Mouse (Mus musculus) hindbrain, embryonic 16.5 days (tissue): ENCODE measurements at regions not wholly inside any gene's neighbourhood (a gene's known extent, or its start where the extent isn't known, plus 50 kb on each side); places are given as distances from the start of the nearest gene placed in this dataset.

Experiments used
- ATAC-seq: fragments of 200-750 bp; cut with Nextera tagmentation; 2 replicates; pipeline ENCODE4 v1.8.0; 2017; ENCODE audit warnings: moderate TSS enrichment, moderate library complexity
- H3K27ac ChIP-seq: fragments of 300-500 bp; sonication (generic); 2 replicates; pipeline ENCODE4 v1.5.1; 2014; ENCODE audit warnings: low read depth, mild to moderate bottlenecking, control low read depth, low read length, moderate library complexity
- H3K27me3 ChIP-seq: fragments of 300-500 bp; sonication (generic); replicated peaks from 2 replicates; pipeline ENCODE4 v1.6.1; 2014; ENCODE audit warnings: low read length; ENCODE audit not compliant: control insufficient read depth, insufficient read depth
- H3K36me3 ChIP-seq: fragments of 300-500 bp; sonication (generic); 2 replicates; pipeline ENCODE4 v1.6.1; 2014; ENCODE audit warnings: mild to moderate bottlenecking, low read length, moderate library complexity, mixed read lengths; ENCODE audit not compliant: control insufficient read depth, insufficient read depth
- H3K4me1 ChIP-seq: fragments of 300-500 bp; sonication (generic); 2 replicates; pipeline ENCODE4 v1.6.1; 2014; ENCODE audit warnings: low read depth, low read length; ENCODE audit not compliant: control insufficient read depth, insufficient read depth
- H3K4me2 ChIP-seq: fragments of 300-500 bp; sonication (generic); 2 replicates; pipeline ENCODE4 v1.6.1; 2014; ENCODE audit warnings: mild to moderate bottlenecking, low read length, control low read depth, moderate library complexity
- H3K4me3 ChIP-seq: fragments of 300-500 bp; sonication (generic); 2 replicates; pipeline ENCODE4 v1.5.1; 2014; ENCODE audit warnings: mild to moderate bottlenecking, low read length, control low read depth, moderate library complexity
- H3K9ac ChIP-seq: fragments of 300-500 bp; sonication (generic); 2 replicates; pipeline ENCODE4 v1.6.1; 2014; ENCODE audit warnings: low read depth, mild to moderate bottlenecking, control low read depth, low read length, moderate library complexity
- H3K9me3 ChIP-seq: fragments of 300-500 bp; sonication (generic); 2 replicates; pipeline ENCODE4 v1.6.1; 2014; ENCODE audit warnings: mild to moderate bottlenecking, low read length, moderate library complexity; ENCODE audit not compliant: control insufficient read depth
- WGBS: fragments of 180-500 bp; shearing (Covaris S2); extraction: QIAGEN DNeasy Blood & Tissue Kit; methylation state at CpG from one replicate; pipeline ENCODE4 v1.1.7; 2014; 5-methylcytosine and 5-hydroxymethylcytosine counted together

DNA sequence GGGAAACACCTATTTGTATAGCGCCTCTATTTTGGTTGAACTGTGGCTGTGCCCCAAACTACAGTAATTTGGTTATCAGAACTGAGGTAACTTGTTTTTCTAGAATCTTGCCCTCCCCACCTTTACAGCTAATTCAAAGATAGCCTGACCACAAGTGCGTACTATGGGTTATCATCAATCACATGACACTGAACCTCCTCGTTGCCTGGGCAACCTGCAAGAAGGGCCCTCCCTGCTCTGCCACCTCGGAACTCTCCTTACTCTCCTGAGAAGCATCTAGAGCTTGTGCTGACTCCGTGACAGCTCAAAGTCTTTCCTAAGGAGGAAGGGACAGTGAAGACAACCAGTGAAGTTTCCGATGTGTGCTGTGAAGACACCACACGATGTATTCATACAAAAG lies 72.2 kb upstream of the Mark1 start:
- no peak overlapping the region for H3K4me2 ChIP-seq
- no peak overlapping the region for H3K4me3 ChIP-seq
- H3K27me3 ChIP-seq: no peaks in the 10 kb centered on the region
- H3K9ac ChIP-seq: no peak overlapping the region
- 55% methylated on average over 7 of the region's 7 CpGs for WGBS
- H3K9me3 ChIP-seq: no peaks in the 10 kb centered on the region
- no peaks in the 10 kb centered on the region for H3K36me3 ChIP-seq
- no peaks in the 10 kb centered on the region for H3K4me1 ChIP-seq
- no peak for ATAC-seq
- no peak overlapping the region for H3K27ac ChIP-seq

DNA sequence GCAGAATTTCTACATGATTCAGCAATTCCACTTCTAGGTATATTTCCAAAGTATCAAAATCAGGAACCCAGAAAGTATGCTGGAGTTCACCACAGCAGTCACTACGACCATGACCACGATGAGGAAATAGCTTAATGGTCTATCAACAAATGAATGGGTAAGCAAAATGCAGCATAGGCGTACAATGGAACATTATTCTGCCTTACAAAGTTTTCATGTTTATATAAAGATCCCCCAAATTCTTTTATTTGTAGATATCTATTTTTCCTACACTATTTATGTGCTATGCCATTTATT lies 71.4 kb upstream of the Mark1 start:
- no peak overlapping the region for H3K4me3 ChIP-seq
- H3K4me1 ChIP-seq: no peaks in the 10 kb centered on the region
- no peaks in the 10 kb centered on the region for H3K36me3 ChIP-seq
- H3K27me3 ChIP-seq: no peaks in the 10 kb centered on the region
- WGBS: 93% methylated on average over 3 of the region's 3 CpGs
- H3K27ac ChIP-seq: no peak overlapping the region
- ATAC-seq: no peak
- no peaks in the 10 kb centered on the region for H3K9me3 ChIP-seq
- no peak overlapping the region for H3K4me2 ChIP-seq
- no peak overlapping the region for H3K9ac ChIP-seq

DNA sequence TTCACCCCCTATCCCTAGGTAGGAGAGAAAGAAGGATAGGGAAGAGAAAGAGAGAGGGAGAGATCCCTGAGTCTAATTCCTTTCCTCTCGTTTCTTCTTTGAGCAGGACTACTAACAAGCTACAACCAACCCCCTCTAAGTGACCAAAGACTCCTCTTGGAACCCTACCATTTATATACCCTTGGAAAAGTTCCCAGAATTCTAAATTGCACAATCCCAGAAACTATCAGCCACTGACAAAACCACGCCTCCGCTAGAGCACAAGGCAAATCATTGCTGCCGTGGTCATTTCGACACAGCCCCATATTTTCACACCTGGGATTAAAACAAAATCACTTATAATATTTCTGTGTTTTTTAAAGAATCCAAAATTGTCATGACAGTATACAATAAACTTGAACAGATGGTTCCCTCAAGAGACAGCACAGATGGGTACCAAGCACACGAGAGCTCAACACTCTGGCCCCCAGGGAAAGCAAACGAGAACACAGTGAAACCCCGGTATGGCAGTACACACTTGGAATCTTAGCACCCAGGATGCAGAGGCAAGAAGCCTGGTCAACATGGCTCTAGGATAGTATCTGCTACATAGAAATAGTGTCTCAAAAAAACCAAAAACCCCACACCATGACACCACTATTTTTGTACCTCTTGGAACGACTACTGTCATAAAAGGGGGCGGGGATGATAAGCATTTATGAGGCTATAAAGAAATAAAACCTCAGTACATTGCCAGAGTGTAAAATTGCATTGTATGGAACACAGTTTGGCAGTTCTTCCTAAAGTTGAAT lies 70.9 kb upstream of the Mark1 start:
- H3K4me1 ChIP-seq: no peaks in the 10 kb centered on the region
- no peak overlapping the region for H3K27ac ChIP-seq
- 74% methylated on average over 10 of the region's 10 CpGs for WGBS
- H3K4me3 ChIP-seq: no peak overlapping the region
- H3K4me2 ChIP-seq: no peak overlapping the region
- no peak for ATAC-seq
- H3K9me3 ChIP-seq: no peaks in the 10 kb centered on the region
- H3K9ac ChIP-seq: no peak overlapping the region
- no peaks in the 10 kb centered on the region for H3K36me3 ChIP-seq
- no peaks in the 10 kb centered on the region for H3K27me3 ChIP-seq

DNA sequence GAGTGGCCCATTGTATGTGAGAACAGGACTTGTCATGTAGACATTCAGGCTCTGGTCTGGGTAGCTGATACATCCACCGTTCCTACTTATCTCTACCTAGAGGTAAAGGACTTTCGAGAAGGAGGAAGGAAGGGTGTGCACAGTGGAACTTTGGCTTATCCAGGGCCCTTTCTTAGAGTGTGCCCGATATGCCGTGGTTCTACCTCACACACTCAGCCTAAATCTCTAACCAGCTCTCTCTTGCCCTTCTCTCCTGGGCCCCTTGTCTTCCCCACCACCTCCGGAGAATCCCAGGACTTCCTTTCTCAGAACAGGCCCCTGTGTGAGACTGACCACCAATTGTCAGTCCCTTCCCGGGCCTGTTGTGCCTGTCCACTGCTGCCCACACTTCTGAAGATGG lies 68.8 kb upstream of the Mark1 start:
- H3K4me3 ChIP-seq: no peak overlapping the region
- H3K36me3 ChIP-seq: no peaks in the 10 kb centered on the region
- H3K27me3 ChIP-seq: no peaks in the 10 kb centered on the region
- 90% methylated on average over 6 of the region's 6 CpGs for WGBS
- H3K4me2 ChIP-seq: no peak overlapping the region
- H3K9ac ChIP-seq: no peak overlapping the region
- no peak overlapping the region for H3K27ac ChIP-seq
- H3K9me3 ChIP-seq: no peaks in the 10 kb centered on the region
- ATAC-seq: no peak
- H3K4me1 ChIP-seq: no peaks in the 10 kb centered on the region

DNA sequence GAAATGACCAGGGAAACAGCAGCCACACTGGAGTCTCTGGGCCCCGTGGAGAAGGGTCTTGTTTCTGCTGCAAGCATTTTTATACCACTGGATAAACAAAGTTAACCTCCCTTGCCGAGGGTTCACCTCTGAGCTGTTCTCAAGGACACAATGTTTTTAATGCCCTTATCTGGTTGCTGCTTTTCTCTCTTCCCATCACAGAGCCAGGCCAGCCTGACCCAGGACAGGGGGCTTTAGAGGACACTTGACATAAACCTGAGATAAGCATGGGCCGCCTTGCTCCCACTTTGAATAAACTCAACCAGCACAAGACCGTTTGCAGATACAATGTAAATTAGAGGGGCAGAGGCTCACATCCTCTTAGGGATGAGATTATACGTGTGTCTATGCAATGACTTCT lies 68.3 kb upstream of the Mark1 start:
- H3K36me3 ChIP-seq: no peaks in the 10 kb centered on the region
- H3K4me1 ChIP-seq: no peaks in the 10 kb centered on the region
- no peak for ATAC-seq
- H3K27ac ChIP-seq: no peak overlapping the region
- H3K27me3 ChIP-seq: no peaks in the 10 kb centered on the region
- no peak overlapping the region for H3K4me2 ChIP-seq
- WGBS: 83% methylated on average over 5 of the region's 5 CpGs
- no peak overlapping the region for H3K4me3 ChIP-seq
- H3K9ac ChIP-seq: no peak overlapping the region
- no peaks in the 10 kb centered on the region for H3K9me3 ChIP-seq

DNA sequence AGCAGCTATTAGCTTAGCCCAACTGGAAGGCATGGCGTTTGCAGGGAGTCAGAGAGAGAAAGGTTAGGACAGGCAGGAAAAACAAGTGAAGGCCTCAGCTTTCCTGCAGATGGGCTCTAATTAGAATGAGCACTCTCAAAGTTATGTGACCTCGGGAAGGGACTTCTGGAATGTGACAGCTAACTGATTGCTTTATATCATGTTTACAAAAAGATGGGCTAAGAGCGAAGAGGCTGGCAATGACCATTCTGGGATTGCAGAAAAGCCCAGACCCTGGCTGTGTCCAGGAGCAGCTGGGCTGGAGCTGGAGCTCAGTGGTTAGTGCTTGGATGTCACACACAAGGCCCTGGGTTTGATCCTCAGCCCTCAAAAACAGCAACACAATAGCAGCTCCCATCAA lies 65.7 kb upstream of the Mark1 start:
- H3K27ac ChIP-seq: no peak overlapping the region
- H3K36me3 ChIP-seq: no peaks in the 10 kb centered on the region
- no peak overlapping the region for H3K9ac ChIP-seq
- H3K4me1 ChIP-seq: no peaks in the 10 kb centered on the region
- ATAC-seq: no peak
- no peaks in the 10 kb centered on the region for H3K9me3 ChIP-seq
- 81% methylated on average over 3 of the region's 3 CpGs for WGBS
- no peaks in the 10 kb centered on the region for H3K27me3 ChIP-seq
- H3K4me2 ChIP-seq: no peak overlapping the region
- H3K4me3 ChIP-seq: no peak overlapping the region

DNA sequence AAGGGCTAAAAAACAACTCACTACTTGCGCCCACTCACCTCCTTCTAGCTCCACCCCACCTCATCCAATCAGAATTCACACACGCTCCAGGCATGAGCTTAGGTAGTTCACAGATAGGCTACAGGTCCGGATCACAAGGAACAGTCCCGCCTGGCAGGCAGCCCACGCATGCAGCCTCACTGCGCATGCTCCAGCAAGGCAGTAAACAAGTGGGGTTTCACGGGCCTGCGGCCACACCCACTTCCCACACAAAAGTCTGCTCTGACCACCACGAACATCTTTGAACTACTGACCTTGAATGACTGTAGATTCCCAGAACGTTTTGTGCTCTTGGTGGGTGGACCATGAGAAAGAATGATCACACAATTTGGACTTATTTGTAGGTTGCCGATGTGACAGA lies 62.7 kb upstream of the Mark1 start:
- ATAC-seq: no peak
- Histone ChIP-seq H3K27ac (no peak overlapping the region), H3K4me3 (no peak overlapping the region), H3K36me3 (no peaks in the 10 kb centered on the region), H3K4me2 (no peak overlapping the region), H3K9ac (no peak overlapping the region), H3K9me3 (no peaks in the 10 kb centered on the region), H3K27me3 (no peaks in the 10 kb centered on the region), H3K4me1 (no peaks in the 10 kb centered on the region)
- WGBS: 81% methylated on average over 11 of the region's 11 CpGs

DNA sequence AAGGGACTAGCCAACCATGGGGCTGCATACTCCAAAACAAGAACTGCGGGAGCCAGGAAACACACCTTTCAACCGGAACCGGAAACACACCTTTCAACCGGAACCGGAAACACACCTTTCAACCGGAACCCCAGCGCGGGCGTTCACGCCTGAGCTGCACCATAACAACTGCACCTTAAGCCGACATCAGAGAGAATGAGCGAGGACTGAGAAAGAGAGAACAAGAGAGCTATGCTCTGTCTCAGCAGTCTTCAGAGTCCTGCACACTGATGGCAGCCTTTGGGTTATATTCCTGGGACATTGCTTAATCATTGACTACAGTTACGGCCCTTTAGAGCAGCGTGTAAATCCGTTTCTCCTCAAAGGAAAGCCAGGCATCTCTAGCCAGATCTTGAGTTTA lies 58.1 kb upstream of the Mark1 start:
- Histone ChIP-seq H3K36me3 (no peaks in the 10 kb centered on the region), H3K9me3 (no peaks in the 10 kb centered on the region), H3K4me1 (no peaks in the 10 kb centered on the region), H3K4me3 (no peak overlapping the region), H3K27ac (no peak overlapping the region), H3K4me2 (no peak overlapping the region), H3K27me3 (no peaks in the 10 kb centered on the region), H3K9ac (no peak overlapping the region)
- no peak for ATAC-seq
- 89% methylated on average over 15 of the region's 15 CpGs for WGBS

DNA sequence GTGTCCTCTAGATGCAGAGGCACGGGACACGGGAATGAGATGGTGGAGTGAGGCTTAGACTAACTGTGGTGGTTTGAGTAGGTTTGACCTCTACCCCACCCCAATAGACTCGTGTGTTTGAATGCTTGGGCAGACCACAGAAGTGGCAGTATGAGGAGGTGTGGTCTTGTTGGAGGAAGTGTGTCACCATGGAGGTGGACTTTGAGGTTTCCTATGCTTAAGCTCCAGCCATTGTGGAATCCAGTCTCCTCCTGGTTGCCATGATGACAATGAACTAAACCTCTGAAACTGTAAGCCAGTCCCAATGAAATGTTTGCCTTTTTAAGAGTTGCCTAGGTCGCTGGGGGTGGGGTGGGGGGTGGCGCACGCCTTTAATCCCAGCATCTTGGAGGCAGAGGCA lies 53.3 kb upstream of the Mark1 start:
- 83% methylated on average over 6 of the region's 6 CpGs for WGBS
- H3K4me3 ChIP-seq: no peak overlapping the region
- no peaks in the 10 kb centered on the region for H3K27me3 ChIP-seq
- H3K27ac ChIP-seq: no peak overlapping the region
- ATAC-seq: no peak
- no peaks in the 10 kb centered on the region for H3K9me3 ChIP-seq
- no peak overlapping the region for H3K4me2 ChIP-seq
- H3K4me1 ChIP-seq: no peaks in the 10 kb centered on the region
- no peaks in the 10 kb centered on the region for H3K36me3 ChIP-seq
- no peak overlapping the region for H3K9ac ChIP-seq

DNA sequence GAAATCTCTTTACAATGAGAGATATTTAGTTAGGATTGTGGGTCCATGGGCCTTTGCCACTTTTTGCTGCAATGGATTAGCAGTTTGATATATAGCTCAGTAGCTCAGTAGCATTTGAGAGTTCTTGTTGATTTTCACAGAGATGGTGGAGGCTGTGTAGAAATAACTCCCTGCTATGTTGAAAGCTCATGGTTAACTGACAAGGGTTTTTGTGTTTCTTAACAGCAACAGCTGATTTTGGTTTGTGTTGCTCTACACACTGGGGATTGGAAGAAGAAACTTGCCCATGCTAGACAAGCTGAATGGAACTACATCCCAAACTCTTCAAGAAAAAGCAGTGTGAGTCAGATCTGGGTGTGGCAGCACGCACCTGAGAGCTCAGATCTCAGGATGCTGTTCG lies 50.6 kb upstream of the Mark1 start:
- Histone ChIP-seq H3K9ac (no peak overlapping the region), H3K27me3 (no peaks in the 10 kb centered on the region), H3K4me1 (no peaks in the 10 kb centered on the region), H3K4me2 (no peak overlapping the region), H3K27ac (no peak overlapping the region), H3K9me3 (no peaks in the 10 kb centered on the region), H3K36me3 (no peaks in the 10 kb centered on the region), H3K4me3 (no peak overlapping the region)
- WGBS: 94% methylated on average over 2 of the region's 2 CpGs
- ATAC-seq: no peak
